Mouse (Mus musculus): ENCODE results near the gene Elf2. TPM values are rescaled to one million over a fixed set of nuclear protein-coding genes. Genes with fewer than 3 reads are reported as not detected.

The Elf2 gene
- 47.1 TPM in 2 replicates for polyA plus RNA-seq (2015; fragmentation: Nextera tagmentation; extraction: Ambion mirVana)

DNA sequence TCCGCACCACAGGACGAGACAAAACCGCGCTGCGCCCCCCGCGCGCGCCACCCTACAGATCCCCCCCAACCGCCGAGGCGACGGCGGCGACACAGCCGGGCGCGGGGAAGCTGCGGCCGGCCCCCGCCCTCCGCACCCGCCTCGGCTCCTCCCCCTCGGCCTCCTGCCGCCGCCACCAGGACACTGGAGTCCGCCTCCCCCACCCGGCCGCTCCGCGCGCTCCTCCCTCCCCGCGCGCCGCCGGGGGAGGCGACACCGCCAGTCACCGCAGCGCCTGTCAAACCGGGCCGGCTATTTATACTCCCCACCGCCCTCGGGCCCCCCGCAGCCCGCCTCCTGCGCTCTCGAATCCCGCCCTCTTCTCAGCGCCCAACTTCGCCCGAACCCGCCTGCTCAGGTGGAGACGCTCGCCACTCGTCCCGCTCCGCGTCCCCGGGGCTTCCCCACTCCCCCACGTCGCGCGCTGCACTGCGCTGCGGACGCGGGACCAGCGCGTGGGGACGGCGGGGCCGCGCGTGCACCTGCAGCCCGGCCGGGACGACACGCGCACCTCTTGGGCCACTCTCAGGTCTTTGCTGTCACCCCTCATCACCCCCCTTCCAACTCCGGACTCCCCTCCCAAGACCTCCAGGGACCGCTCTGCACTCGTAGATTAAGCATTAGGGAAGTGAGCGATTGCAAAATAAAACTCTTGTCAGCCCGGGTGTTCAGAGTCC, at the start of gene Elf2:
Gene Elf2 (minus strand): TSS at position 112 of the 716 bp plus-strand sequence.
- Histone ChIP-seq H3K9me3 (no peaks in the 10 kb centered on the region), H3K9ac (peak within 1 kb of the TSS; percentile 95), H3K4me3 (peak within 1 kb of the TSS; percentile 89), H3K36me3 (no peaks in the 10 kb centered on the region), H3K4me2 (peak within 1 kb of the TSS; percentile 69), H3K27me3 (no peaks in the 10 kb centered on the region), H3K27ac (peak within 1 kb of the TSS; percentile 99), H3K4me1 (replicated peaks) (peaks cover 24% of the 10 kb centered on the region)
- under 1% methylated on average over 63 of the region's 87 CpGs for WGBS
- ATAC-seq (ENCODE audit: low FRiP score): peak; percentile 82

DNA sequence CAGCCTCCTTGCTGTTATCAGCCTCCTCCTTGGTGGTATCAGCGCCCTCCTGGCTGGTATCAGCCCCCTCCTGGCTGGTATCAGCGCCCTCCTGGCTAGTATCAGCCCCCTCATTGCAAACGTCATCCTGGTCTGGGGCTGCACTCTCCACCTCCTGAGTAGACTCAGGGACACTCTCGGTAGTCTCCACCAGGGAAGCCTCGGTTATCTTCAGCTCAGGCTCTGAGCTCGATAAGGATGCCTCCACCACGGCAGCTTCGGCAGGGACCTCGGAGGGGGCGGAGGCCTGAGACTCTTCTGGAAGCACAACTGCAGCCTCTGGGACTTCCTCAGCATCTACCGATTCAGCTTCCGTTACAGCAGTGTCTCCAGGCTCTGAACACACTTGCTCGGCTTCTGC, 48.4 kb upstream of the Elf2 start:
- no peaks in the 10 kb centered on the region for H3K9me3 ChIP-seq
- 6% methylated on average over 13 of the region's 13 CpGs for WGBS
- ATAC-seq (ENCODE audit: low FRiP score): no peak
- peak overlapping the region; percentile 8; the same call in 1 of the 2 replicates for H3K4me3 ChIP-seq
- peaks cover 3% of the 10 kb centered on the region; the same call in 1 of the 2 replicates for H3K4me1 ChIP-seq (replicated peaks)
- peak overlapping the region; percentile 43 for H3K4me2 ChIP-seq
- H3K9ac ChIP-seq: peak overlapping the region; percentile 25; the same call in 1 of the 2 replicates
- H3K36me3 ChIP-seq: no peaks in the 10 kb centered on the region
- peaks cover 5% of the 10 kb centered on the region; the same call in 1 of the 2 replicates for H3K27me3 ChIP-seq
- H3K27ac ChIP-seq: no peak overlapping the region

DNA sequence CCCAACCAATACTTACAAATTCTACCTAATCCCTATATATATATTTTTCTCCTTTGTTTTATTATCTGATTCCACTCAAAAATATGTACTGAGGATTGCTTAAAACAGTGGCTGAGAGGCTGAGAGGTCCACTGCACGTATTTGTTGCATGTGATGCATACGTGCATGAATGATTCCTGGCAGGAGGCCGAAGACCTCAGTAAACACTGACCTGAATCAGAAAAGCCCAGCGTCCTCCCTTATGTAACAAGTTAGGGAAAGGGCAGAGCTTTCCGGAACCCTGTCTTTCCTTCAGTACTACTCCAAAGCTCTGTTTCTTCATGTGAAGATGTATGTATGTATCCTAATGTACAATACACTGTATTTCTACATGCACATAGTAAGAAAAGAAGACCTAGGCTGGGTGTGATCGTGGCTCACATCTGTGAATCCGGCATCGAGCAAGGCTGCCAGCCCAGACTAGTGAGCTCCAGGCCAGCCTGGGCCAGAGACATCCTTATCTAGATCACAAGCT, 47.5 kb upstream of the Elf2 start:
- H3K27ac ChIP-seq: no peak overlapping the region
- H3K9me3 ChIP-seq: no peaks in the 10 kb centered on the region
- no peak for ATAC-seq (ENCODE audit: low FRiP score)
- peaks cover 5% of the 10 kb centered on the region; the same call in 1 of the 2 replicates for H3K27me3 ChIP-seq
- H3K4me3 ChIP-seq: no peak overlapping the region
- no peaks in the 10 kb centered on the region for H3K36me3 ChIP-seq
- WGBS: 61% methylated on average over 8 of the region's 8 CpGs
- H3K9ac ChIP-seq: no peak overlapping the region
- H3K4me2 ChIP-seq: no peak overlapping the region
- H3K4me1 ChIP-seq (replicated peaks): peaks cover 3% of the 10 kb centered on the region; the same call in 1 of the 2 replicates

DNA sequence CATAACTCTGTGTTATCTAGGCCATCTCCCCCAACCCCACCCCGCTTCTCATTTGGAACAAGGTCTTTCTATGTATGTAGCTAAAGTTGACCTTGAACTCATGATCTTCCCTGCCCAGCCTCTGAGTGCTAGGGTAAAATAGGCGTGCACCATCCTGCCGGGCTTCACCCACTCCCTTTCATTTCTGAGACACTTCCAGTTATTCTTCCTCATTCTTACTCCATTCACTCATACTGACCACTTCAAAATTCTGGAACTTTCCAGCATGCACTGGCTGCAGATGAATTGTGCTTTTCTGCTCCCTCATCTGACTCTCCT, 46.6 kb upstream of the Elf2 start:
- Histone ChIP-seq H3K9me3 (no peaks in the 10 kb centered on the region), H3K27me3 (peaks cover 5% of the 10 kb centered on the region; the same call in 1 of the 2 replicates), H3K4me1 (replicated peaks) (peaks cover 3% of the 10 kb centered on the region; the same call in 1 of the 2 replicates), H3K4me3 (no peak overlapping the region), H3K9ac (no peak overlapping the region), H3K27ac (no peak overlapping the region), H3K36me3 (no peaks in the 10 kb centered on the region), H3K4me2 (no peak overlapping the region)
- 85% methylated on average over 3 of the region's 3 CpGs for whole genome bisulfite sequencing
- no peak for ATAC-seq (ENCODE audit: low FRiP score)

DNA sequence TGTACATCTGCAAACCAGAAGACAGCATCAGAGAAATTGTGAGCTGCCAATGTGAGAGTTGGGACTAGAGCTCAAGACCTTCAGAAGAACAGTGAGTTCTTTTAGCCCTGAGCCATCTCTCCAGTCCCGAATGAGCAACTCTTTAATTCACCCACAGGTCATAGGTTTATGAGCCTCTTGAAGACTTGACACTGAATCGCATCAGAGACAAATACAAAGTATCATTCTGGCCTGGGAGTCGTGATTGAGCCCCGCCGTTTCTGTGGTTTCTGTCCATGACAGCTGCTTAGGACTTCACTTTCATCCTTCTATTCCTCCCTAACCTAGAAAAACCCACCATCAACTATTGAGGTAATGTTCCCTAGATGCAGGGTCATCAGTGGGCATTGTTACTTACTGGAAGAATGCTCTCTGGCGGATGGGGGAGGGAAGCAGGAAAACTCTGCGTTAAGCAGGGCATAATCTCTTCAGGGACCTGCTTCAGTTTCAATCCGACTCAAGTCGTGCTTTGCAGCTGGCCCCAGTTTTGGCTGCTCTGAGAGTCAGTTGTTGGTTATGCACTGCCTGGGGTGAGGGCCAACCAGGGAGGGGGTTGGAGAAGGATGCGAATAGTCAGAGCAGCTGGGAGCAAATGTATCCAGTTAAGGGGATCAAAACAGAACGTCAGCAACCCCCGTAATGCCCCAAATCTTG, 46.1 kb upstream of the Elf2 start:
- ATAC-seq (ENCODE audit: low FRiP score): no peak
- WGBS: 54% methylated on average over 12 of the region's 12 CpGs
- H3K4me3 ChIP-seq: no peak overlapping the region

DNA sequence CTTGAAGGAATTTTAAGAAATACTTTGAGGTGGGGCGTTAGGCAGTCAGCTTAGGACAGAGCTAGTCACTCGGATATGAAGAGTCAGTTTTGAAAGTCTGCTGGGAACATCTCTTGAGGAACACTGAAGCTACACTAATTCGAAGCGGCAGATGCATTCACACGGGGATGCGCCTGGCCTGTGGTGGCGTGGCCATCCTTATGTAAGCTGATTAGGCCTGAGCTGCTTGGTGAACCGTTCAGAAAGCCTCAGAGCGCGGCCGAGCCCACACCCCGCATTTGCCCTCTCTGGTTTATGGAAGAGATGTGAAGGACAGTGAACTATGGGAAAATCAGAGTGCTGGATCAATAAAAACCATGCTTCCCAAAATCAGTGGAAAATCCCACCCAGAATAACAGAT, 42.9 kb upstream of the Elf2 start:
- peaks cover 5% of the 10 kb centered on the region; the same call in 1 of the 2 replicates for H3K27me3 ChIP-seq
- H3K4me3 ChIP-seq: no peak overlapping the region
- H3K9me3 ChIP-seq: no peaks in the 10 kb centered on the region
- H3K9ac ChIP-seq: no peak overlapping the region
- 47% methylated on average over 12 of the region's 12 CpGs for WGBS
- no peak overlapping the region for H3K4me2 ChIP-seq
- no peak overlapping the region for H3K27ac ChIP-seq
- ATAC-seq (ENCODE audit: low FRiP score): no peak
- H3K36me3 ChIP-seq: no peaks in the 10 kb centered on the region
- peaks cover 2% of the 10 kb centered on the region; the same call in 1 of the 2 replicates for H3K4me1 ChIP-seq (replicated peaks)

More for the DNA sequence above, 46.1 kb upstream of the Elf2 start:
- H3K36me3 ChIP-seq: no peaks in the 10 kb centered on the region
- no peaks in the 10 kb centered on the region for H3K9me3 ChIP-seq
- peaks cover 5% of the 10 kb centered on the region; the same call in 1 of the 2 replicates for H3K27me3 ChIP-seq
- no peak overlapping the region for H3K27ac ChIP-seq
- peaks cover 3% of the 10 kb centered on the region; the same call in 1 of the 2 replicates for H3K4me1 ChIP-seq (replicated peaks)
- no peak overlapping the region for H3K4me2 ChIP-seq
- H3K9ac ChIP-seq: no peak overlapping the region

DNA sequence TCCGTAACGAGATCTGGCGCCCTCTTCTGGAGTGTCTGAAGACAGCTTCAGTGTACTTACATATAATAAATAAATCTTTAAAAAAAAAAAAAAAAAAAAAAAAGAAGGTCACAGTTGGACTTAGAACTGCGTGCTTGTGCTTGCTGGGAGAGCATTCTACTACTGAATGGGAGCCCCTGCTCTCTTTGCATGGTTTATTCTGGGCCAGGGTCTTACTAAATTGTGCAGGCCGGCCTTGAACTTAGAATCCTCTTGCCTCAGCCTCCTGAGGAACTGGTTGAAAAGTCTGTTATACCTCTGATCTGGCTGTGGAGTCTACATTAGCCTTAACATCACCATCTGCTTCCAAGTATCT, 40.2 kb upstream of the Elf2 start:
- Histone ChIP-seq H3K27ac (no peak overlapping the region), H3K4me1 (replicated peaks) (peaks cover 8% of the 10 kb centered on the region), H3K4me2 (no peak overlapping the region), H3K27me3 (no peaks in the 10 kb centered on the region), H3K36me3 (no peaks in the 10 kb centered on the region), H3K9me3 (no peaks in the 10 kb centered on the region), H3K9ac (no peak overlapping the region), H3K4me3 (no peak overlapping the region)
- 73% methylated on average over 3 of the region's 5 CpGs for WGBS
- no peak for ATAC-seq (ENCODE audit: low FRiP score)

DNA sequence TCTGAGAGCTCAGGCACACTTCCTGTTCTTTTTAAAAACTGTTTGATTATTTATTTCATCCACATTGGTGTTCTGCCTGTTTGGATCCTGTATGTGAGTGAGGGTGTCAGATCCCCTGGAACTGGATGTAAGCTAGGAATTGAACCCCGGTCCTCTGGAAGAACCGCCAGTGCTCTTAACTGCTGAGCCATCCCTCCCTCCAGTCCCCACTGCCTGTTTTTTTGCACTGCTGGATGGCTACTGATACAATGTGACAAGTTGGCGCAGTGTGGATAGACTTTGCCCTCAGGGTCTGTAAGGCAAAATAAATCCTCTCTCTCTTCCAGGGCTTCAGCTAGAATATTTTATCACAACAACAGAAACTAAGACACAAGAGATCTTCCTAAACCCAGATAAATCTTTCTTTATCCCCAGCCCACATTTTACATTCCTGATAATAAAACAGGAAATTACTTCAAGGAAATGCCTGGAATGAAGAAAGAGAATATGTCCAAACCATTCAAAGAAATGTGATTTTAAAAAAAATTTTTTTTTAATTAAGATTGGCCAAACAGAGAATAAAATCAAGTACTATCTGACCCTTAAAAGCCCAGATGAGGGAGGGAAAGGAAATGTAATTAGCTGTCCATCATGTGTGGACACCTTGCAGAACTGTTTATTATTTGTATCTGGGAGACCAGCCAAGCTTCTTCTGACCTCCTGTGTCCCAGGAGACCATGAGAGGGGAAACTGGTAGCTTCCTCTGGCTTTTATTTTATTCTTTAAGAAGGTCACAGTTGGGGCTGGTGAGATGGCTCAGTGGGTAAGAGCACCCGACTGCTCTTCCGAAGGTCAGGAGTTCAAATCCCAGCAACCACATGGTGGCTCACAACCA, 39.6 kb upstream of the Elf2 start:
- Histone ChIP-seq H3K27me3 (no peaks in the 10 kb centered on the region), H3K4me2 (no peak overlapping the region), H3K36me3 (no peaks in the 10 kb centered on the region), H3K27ac (no peak overlapping the region), H3K9ac (no peak overlapping the region), H3K4me3 (no peak overlapping the region), H3K4me1 (replicated peaks) (peaks cover 8% of the 10 kb centered on the region), H3K9me3 (no peaks in the 10 kb centered on the region)
- 78% methylated on average over 5 of the region's 5 CpGs for WGBS
- no peak for ATAC-seq (ENCODE audit: low FRiP score)

DNA sequence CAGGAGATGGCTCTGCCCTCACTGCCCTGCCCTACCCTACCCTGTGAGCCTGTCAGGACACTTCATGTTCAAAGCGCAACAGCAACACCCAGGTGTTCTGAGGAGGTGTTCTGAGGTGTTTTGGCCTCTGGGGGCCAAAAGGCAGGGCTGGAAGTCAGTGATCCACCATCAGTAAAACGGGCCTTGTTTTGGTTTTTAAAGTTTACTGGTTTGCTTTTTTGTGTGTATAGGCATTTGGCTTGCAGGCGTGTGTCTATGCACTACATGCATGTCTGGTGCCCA, 38.1 kb upstream of the Elf2 start:
- H3K27ac ChIP-seq: no peak overlapping the region
- H3K9ac ChIP-seq: no peak overlapping the region
- H3K27me3 ChIP-seq: no peaks in the 10 kb centered on the region
- no peak overlapping the region for H3K4me3 ChIP-seq
- H3K9me3 ChIP-seq: no peaks in the 10 kb centered on the region
- H3K4me1 ChIP-seq (replicated peaks): peaks cover 8% of the 10 kb centered on the region
- peak overlapping the region; percentile 44; the same call in 1 of the 2 replicates for H3K4me2 ChIP-seq
- 86% methylated on average over 3 of the region's 3 CpGs for WGBS
- ATAC-seq (ENCODE audit: low FRiP score): 0 out of 2 replicates have a peak, but pooled peaks have one; percentile 17
- no peaks in the 10 kb centered on the region for H3K36me3 ChIP-seq

DNA sequence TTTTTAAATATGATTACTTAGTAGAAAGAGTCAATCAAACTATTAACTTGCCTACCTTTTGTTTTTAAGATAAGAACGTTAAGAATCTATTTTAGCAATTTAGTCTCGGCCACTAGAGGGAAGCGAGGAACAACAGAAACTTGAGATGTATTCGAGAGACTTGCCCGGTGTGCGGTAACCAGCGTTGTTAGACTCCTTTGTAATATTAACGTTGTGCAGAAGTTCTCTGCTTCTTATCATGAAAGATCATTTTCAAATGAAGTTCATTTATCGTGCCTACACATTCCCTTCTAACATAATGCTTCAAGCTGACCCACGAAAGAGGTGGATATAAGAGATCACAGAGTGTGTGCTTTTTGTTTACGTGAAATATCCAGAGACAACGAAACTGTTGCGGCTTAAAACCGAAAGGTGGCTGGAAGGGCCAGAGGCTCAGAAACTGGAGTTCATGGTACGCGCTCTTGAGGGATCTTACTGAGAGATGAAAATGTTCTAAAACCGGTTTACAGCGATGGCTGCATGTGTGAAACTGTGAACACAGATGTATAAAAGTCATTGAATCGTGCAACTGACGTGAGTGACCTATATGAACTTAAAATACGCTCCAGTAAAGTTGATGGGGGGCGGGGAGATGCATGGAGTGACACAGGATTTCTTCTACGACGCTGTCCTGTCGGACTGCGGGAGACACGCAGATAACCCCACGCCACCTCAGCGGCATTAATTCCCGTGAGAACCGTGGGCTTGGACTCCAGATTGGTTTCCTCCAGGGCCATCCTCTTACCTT, 37.6 kb upstream of the Elf2 start:
- no peaks in the 10 kb centered on the region for H3K9me3 ChIP-seq
- H3K4me2 ChIP-seq: peak overlapping the region; percentile 44
- H3K4me1 ChIP-seq (replicated peaks): peaks cover 8% of the 10 kb centered on the region
- H3K27me3 ChIP-seq: no peaks in the 10 kb centered on the region
- no peak for ATAC-seq (ENCODE audit: low FRiP score)
- WGBS: 53% methylated on average over 31 of the region's 31 CpGs
- no peaks in the 10 kb centered on the region for H3K36me3 ChIP-seq
- H3K9ac ChIP-seq: no peak overlapping the region
- no peak overlapping the region for H3K27ac ChIP-seq
- H3K4me3 ChIP-seq: peak overlapping the region; percentile 14

DNA sequence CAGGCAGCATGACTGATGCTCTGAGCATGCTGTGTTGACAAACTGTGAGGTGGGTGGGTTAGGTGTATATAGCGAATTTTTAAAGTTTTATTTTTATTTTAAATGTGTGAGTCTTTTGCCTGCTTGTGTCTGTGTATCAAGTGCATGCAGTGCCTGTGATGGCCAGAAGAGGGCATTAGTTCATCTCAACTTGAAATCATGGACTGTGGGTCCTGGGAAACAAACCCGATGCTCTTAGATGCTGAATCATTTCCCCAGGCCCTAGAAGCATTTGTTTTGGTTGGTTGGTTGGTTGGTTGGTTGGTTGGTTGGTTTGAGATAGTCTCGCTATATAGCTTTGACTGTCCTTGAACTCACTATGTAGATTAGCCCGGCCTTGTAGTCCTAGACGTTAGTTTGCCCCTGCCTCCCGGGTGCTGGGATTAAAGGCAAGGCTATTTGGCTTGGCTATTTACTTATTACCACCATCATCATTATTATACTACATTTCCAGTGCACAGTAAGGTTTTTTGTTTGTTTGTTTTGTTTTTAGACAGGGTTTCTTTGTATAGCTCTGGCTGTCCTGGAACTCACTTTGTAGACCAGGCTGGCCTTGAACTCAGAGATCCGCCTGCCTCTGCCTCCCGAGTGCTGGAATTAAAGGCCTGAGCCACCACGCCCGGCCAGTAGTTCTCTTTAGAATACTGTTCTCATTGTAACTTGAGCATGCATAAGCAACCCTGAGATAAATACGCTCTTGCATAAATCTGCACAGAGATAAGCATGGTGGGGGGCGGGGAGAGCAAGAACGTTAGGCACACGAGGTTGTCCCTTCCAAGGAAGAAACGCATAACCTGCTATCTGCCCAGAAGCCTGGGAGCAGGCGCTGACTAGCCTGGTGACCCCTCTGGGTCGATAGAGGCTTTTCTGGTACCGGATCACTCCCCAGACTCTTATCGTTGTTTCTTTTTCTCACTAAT, 35.1 kb upstream of the Elf2 start:
- no peaks in the 10 kb centered on the region for H3K36me3 ChIP-seq
- ATAC-seq (ENCODE audit: low FRiP score): no peak
- H3K4me1 ChIP-seq (replicated peaks): peaks cover 8% of the 10 kb centered on the region
- H3K27me3 ChIP-seq: no peaks in the 10 kb centered on the region
- H3K9ac ChIP-seq: no peak overlapping the region
- H3K4me3 ChIP-seq: no peak overlapping the region
- H3K27ac ChIP-seq: no peak overlapping the region
- WGBS: 88% methylated on average over 19 of the region's 19 CpGs
- H3K4me2 ChIP-seq: no peak overlapping the region
- no peaks in the 10 kb centered on the region for H3K9me3 ChIP-seq

Data from hindbrain, embryonic 13.5 days (tissue).